Mouse (Mus musculus) monocyte, adult 2 months (primary cell): ENCODE data around the gene Mapk6.
"Not testable (repeated sequence)": the region's sequence is repeated elsewhere in the genome, so short reads cannot be mapped to it uniquely, and the experiment has no call there.

Experiments
- DNase-seq, 2 experiments: peaks; one replicate each; pipeline ENCODE4 v3.0.0; 2022; ENCODE audit warnings: low spot score in 2 of 2, low read depth in 1 of 2

The Mapk6 gene

GRCm38 (mm10) chr9:75409852-75410378, at the start of gene Mapk6:
Mapk6 (minus strand) TSS chr9:75410005.
- DNase-seq = peak; percentile 98 to 100

GRCm38 (mm10) chr9:75455684-75456083, 45.9 kb upstream of the Mapk6 start:
- DNase-seq = no peak

GRCm38 (mm10) chr9:75453994-75454393, 44.2 kb upstream of the Mapk6 start:
- no peak for DNase-seq

GRCm38 (mm10) chr9:75448021-75448420, 38.2 kb upstream of the Mapk6 start:
- no peak for DNase-seq

- DNase-seq = not testable (repeated sequence)
Measured at GRCm38 (mm10) chr9:75446574-75446973, 36.8 kb upstream of the Mapk6 start.

- DNase-seq = no peak
Measured at GRCm38 (mm10) chr9:75444981-75445380, 35.2 kb upstream of the Mapk6 start.

GRCm38 (mm10) chr9:75441691-75442131, 31.9 kb upstream of the Mapk6 start:
- DNase-seq = no peak

GRCm38 (mm10) chr9:75440796-75441666, 31.2 kb upstream of the Mapk6 start, which contains the start of gene Leo1:
Leo1 (plus strand) TSS chr9:75441524.
- DNase-seq = peak; percentile 68 to 69

GRCm38 (mm10) chr9:75437653-75438385, 28.0 kb upstream of the Mapk6 start:
- DNase-seq = peak in 1 of 2 experiments; percentile 29

- DNase-seq = peak; percentile 48 to 55
Measured at GRCm38 (mm10) chr9:75435918-75436317, 26.1 kb upstream of the Mapk6 start.

GRCm38 (mm10) chr9:75435291-75435690, 25.5 kb upstream of the Mapk6 start:
- DNase-seq = no peak

GRCm38 (mm10) chr9:75434872-75435271, 25.1 kb upstream of the Mapk6 start:
- DNase-seq = no peak

- DNase-seq = peak; percentile 44 to 50
Measured at GRCm38 (mm10) chr9:75434172-75434793, 24.5 kb upstream of the Mapk6 start.

- DNase-seq = no peak
Measured at GRCm38 (mm10) chr9:75432694-75433093, 22.9 kb upstream of the Mapk6 start.

- no peak for DNase-seq
Measured at GRCm38 (mm10) chr9:75430822-75431621, 21.2 kb upstream of the Mapk6 start.

- DNase-seq = no peak
Measured at GRCm38 (mm10) chr9:75429657-75430056, 19.9 kb upstream of the Mapk6 start.

GRCm38 (mm10) chr9:75429040-75429439, 19.2 kb upstream of the Mapk6 start:
- DNase-seq = no peak

- no peak for DNase-seq
Measured at GRCm38 (mm10) chr9:75428274-75428600, 18.4 kb upstream of the Mapk6 start.

- no peak for DNase-seq
Measured at GRCm38 (mm10) chr9:75427366-75428273, 17.8 kb upstream of the Mapk6 start.
